Mouse (Mus musculus) forebrain, embryonic 16.5 days (tissue): ENCODE data around the gene Tanc1. TPM values are rescaled to one million over a fixed set of nuclear protein-coding genes. Genes with fewer than 3 reads are reported as not detected.
A peak's percentile ranks its signal among the peaks of the same experiment; 100 is the strongest.

ENCODE experiments used
- ATAC-seq: fragments of 200-750 bp; cut with Nextera tagmentation; 2 replicates; pipeline ENCODE4 v1.8.0; 2017; ENCODE audit warnings: mild to moderate bottlenecking, moderate library complexity
- H3K27ac ChIP-seq: fragments of 300-500 bp; sonication (generic); 2 replicates; pipeline ENCODE4 v1.5.1; 2014; ENCODE audit warnings: low read length, control low read depth
- H3K27me3 ChIP-seq: fragments of 300-500 bp; sonication (generic); replicated peaks from 2 replicates; pipeline ENCODE4 v1.6.1; 2014; ENCODE audit warnings: low read length; ENCODE audit not compliant: control insufficient read depth, insufficient read depth
- H3K36me3 ChIP-seq: fragments of 300-500 bp; sonication (generic); 2 replicates; pipeline ENCODE4 v1.6.1; 2014; ENCODE audit not compliant: control insufficient read depth, insufficient read depth
- H3K4me1 ChIP-seq: fragments of 300-500 bp; sonication (generic); replicated peaks from 2 replicates; pipeline ENCODE4 v1.6.1; 2014; ENCODE audit warnings: low read length; ENCODE audit not compliant: control insufficient read depth, insufficient read depth
- H3K4me2 ChIP-seq: fragments of 300-500 bp; sonication (generic); 2 replicates; pipeline ENCODE4 v1.6.1; 2014; ENCODE audit warnings: mild to moderate bottlenecking, low read length, control low read depth
- H3K4me3 ChIP-seq: fragments of 300-500 bp; sonication (generic); replicated peaks from 2 replicates; pipeline ENCODE4 v1.5.1; 2014; ENCODE audit warnings: mild to moderate bottlenecking, low read length, control low read depth
- H3K9ac ChIP-seq: fragments of 300-500 bp; sonication (generic); replicated peaks from 2 replicates; pipeline ENCODE4 v1.6.1; 2014; ENCODE audit warnings: low read depth, low read length, control low read depth
- H3K9me3 ChIP-seq: fragments of 300-500 bp; sonication (generic); 2 replicates; pipeline ENCODE4 v1.6.1; 2016; ENCODE audit warnings: low read length; ENCODE audit not compliant: control insufficient read depth
- WGBS: fragments of 180-500 bp; shearing (Covaris S2); extraction: QIAGEN DNeasy Blood & Tissue Kit; methylation state at CpG from one replicate; pipeline ENCODE4 v1.1.7; 2014; 5-methylcytosine and 5-hydroxymethylcytosine counted together
- polyA plus RNA-seq: library from polyadenylated mRNA; unstranded; fragments of >200 nt; fragmentation: Nextera tagmentation; extraction: Ambion mirVana; gene quantifications from 2 replicates; pipeline ENCODE4 v1.2.1, GENCODE M21; 2015

Gene Tanc1
- polyA plus RNA-seq, 1 experiment from 2014 or later = 10.7 TPM

DNA sequence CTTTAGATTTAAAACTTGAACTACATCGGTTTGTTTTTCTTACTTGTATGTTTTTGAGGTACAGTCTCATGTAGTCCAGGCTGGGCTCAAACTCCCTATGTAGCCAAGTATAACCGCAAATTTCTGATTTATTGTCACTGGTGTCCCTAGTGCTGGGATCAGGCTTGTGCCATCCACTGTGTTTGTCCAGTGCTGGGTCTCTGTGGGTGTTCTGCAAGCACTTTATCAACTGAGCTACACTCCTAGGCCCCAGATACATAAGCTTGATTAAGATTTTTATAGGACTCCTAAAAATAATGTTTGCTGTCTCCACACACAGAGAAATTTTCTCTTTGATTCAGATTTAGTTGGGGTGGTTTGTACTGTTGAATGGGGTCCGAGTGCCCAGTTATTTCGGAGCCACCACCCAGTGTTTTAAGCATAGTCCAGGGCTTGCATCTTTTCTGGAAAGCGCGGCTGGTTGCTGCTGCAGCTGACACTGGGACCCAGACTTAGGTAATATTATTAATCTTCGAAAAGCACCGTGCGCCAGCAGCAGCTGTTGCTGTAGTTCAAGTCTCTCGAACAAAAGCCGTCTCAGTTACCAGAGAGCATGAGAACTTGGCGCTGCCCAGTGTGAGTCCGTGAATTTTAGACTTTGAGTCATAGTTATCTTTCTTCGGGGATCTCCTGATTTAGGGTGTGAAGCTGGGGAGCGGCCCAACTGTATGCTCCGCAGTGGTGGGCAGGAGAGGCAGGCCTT lies 73.2 kb downstream of the Tanc1 start:
- no peak for ATAC-seq
- 72% methylated on average over 16 of the region's 16 CpGs for WGBS

DNA sequence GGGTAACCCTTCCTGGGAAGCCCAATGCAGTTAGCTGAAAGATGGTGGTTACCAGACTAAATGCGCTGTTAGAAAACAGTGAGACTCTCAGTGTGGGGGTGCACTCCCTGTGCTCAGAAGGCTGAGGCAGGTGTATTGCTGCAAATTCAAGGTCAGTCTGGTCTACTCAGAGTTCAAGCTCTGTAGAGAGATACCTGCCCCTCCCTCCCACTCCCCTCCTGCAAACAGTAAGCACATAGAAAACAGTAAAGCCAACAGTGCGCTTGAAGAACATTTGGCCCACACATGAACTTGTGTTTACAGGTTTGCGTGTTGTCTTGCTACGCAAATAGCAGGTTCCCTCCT lies 73.7 kb downstream of the Tanc1 start:
- 97% methylated on average over 4 of the region's 4 CpGs for WGBS
- no peaks in the 10 kb centered on the region for H3K9me3 ChIP-seq
- no peak overlapping the region for H3K27ac ChIP-seq
- no peak overlapping the region for H3K4me2 ChIP-seq
- H3K4me3 ChIP-seq = no peak overlapping the region
- no peaks in the 10 kb centered on the region for H3K36me3 ChIP-seq
- H3K9ac ChIP-seq = no peak overlapping the region
- H3K4me1 ChIP-seq = no peaks in the 10 kb centered on the region
- no peak for ATAC-seq
- H3K27me3 ChIP-seq = no peaks in the 10 kb centered on the region

More for the DNA sequence above, 73.2 kb downstream of the Tanc1 start:
- H3K9me3 ChIP-seq = no peaks in the 10 kb centered on the region
- H3K9ac ChIP-seq = no peak overlapping the region
- H3K36me3 ChIP-seq = no peaks in the 10 kb centered on the region
- H3K4me1 ChIP-seq = no peaks in the 10 kb centered on the region
- H3K27ac ChIP-seq = no peak overlapping the region
- no peaks in the 10 kb centered on the region for H3K27me3 ChIP-seq
- H3K4me2 ChIP-seq = no peak overlapping the region
- no peak overlapping the region for H3K4me3 ChIP-seq

DNA sequence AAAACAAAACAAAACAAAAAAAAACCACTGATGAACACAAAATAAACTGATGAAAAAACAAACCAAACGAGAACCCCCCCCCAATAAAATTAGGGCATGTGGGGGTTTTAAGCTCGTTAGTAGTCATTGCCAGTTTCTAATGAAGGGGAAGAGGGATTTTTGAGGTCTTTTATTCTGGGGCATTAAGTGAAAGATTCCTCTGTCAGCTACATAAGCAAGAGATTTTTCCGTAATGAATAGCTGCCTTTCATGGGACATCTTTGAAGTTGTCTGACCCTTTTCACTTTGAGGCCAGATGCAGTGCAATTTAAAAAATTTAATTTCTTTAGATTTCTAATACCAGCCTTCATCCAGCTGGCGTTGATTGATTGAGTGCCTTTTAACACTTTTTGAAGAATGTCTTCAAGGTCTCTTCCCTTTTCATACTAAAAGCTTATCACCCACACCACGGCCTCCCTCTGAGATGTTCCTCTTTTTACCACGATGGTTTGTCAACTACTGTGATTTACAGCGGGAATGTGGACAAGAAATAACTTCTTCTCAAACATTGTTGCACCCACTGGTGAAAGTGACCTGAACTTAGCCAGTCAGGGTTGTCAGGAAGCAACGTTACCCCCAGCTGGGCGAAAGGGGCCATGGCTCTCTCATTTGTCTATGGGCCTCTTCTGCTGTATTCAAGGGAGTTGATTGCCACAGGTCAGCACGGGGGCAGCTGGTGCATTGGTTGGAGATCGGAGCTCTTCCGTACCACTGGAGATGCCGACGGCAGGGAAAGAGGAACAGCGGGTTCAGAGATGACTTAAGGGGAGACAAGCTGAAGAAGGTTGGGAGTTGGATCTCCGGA lies 76.6 kb downstream of the Tanc1 start:
- Histone ChIP-seq H3K36me3 (no peaks in the 10 kb centered on the region), H3K4me1 (no peaks in the 10 kb centered on the region), H3K4me3 (no peak overlapping the region), H3K9ac (no peak overlapping the region), H3K9me3 (no peaks in the 10 kb centered on the region), H3K27me3 (no peaks in the 10 kb centered on the region), H3K4me2 (no peak overlapping the region), H3K27ac (no peak overlapping the region)
- no peak for ATAC-seq
- WGBS = 21% methylated on average over 16 of the region's 16 CpGs

DNA sequence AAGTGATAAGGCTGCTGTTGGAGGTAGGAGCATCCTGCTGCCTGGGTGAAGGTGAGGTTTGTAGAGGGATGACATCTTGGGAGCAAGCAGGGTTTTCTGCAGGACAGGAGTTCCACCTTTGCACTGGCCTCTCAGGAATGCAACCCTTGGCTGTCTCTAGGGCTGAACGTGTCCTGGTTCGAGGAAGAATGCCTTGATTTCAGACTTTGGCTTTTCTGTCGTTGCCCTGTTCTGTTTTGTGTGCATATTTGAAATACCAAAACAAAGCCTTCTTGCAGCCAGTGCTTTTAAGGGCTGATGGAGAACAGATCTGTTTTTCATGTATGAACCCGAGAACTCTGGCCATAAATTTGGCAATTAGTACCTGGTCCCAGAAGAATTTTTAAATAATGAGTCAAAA lies 79.3 kb downstream of the Tanc1 start:
- Histone ChIP-seq H3K4me3 (no peak overlapping the region), H3K9me3 (no peaks in the 10 kb centered on the region), H3K27me3 (no peaks in the 10 kb centered on the region), H3K4me1 (no peaks in the 10 kb centered on the region), H3K4me2 (no peak overlapping the region), H3K36me3 (no peaks in the 10 kb centered on the region), H3K27ac (no peak overlapping the region), H3K9ac (no peak overlapping the region)
- 58% methylated on average over 4 of the region's 4 CpGs for WGBS
- no peak for ATAC-seq

DNA sequence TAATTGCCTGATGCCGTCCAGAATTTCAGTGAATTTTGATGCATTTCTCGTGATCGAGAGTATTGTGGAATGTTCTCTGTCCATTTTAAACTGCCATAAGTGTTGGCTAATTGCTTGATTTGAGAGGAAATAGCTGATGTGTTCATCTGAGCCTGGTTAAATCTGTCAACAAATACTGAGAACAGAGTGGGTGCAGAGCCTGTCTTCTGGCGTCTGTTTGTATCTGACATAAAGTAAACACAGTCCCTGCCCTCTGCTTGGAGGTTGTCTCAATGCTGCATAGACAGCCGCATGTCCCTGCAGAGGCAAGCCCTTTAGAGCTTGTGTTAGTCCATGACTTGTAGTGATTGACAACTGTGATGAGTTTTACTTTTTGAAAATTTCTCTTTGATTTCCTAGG lies 81.6 kb downstream of the Tanc1 start:
- Histone ChIP-seq H3K27ac (no peak overlapping the region), H3K4me1 (peaks cover 8% of the 10 kb centered on the region), H3K36me3 (no peaks in the 10 kb centered on the region), H3K9ac (no peak overlapping the region), H3K4me3 (no peak overlapping the region), H3K27me3 (no peaks in the 10 kb centered on the region), H3K9me3 (no peaks in the 10 kb centered on the region), H3K4me2 (no peak overlapping the region)
- WGBS = 66% methylated on average over 5 of the region's 5 CpGs
- no peak for ATAC-seq

DNA sequence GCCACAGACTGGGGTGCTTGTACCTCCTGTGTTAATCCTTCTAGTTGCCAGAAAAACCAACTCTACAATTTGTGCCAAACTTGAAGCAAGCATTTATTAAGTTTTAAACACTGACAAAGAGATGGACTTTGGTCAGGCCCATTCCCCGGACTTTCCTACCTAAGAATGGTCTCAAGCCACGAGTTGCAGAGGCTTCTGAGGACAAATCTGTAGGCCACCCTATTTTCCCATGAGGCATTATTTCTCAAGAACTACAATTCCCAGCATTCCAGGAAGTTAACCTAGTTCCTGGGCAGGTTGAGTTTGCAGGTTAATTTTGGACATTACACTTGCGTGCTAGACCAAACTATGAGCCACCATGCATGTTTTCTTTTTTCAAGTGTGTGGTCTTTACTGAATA lies 85.3 kb downstream of the Tanc1 start:
- Histone ChIP-seq H3K4me2 (no peak overlapping the region), H3K9ac (no peak overlapping the region), H3K9me3 (no peaks in the 10 kb centered on the region), H3K4me3 (no peak overlapping the region), H3K27ac (no peak overlapping the region), H3K4me1 (peaks cover 14% of the 10 kb centered on the region), H3K36me3 (no peaks in the 10 kb centered on the region), H3K27me3 (no peaks in the 10 kb centered on the region)
- 77% methylated on average over 3 of the region's 3 CpGs for WGBS
- ATAC-seq = no peak

DNA sequence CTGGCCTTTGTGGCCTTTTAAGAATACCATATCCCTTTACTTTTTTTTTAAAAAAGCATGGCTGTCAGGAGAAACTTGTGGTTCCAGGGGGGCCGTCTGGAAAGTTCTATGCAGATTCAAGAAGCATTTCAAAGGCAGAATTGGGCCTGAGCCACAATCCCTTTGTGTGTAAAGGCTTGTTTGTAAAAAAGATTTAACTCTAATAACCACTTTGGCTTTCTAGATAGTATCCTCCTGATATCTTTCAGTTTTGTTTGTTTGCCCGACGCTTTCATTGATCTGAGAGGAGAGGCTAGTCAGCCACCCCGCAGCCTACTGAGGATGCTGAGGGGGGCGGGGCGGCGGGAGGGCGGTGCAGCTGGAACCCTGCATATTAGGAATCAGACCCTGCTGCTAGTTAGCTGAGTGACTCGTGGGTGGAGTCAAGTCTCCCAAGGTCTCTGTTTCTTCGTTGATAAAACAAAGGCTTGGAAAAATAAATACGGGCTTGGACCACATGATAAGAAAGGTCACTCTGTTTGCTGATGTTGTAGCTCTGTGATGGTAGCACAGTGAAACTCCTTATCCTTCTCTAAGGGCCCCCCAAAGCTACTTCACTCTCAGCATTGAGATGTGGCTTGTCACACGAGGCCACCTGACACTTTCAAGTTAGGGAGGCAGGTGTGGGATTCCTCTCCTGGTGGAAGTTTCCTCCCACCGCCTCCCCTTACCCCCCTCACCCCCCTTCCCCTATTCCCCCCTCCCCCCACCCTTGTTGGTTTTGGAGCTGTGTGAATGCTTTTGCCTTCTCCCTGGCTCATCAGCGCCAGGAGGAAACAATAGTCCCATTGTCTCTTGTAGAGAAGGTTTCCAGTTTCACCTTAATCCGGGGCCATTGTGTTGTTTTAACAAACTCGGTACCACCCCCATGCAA lies 86.1 kb downstream of the Tanc1 start:
- WGBS = 1% methylated on average over 16 of the region's 16 CpGs
- H3K27me3 ChIP-seq = no peaks in the 10 kb centered on the region
- peak overlapping the region; percentile 42 for H3K27ac ChIP-seq
- H3K36me3 ChIP-seq = no peaks in the 10 kb centered on the region
- peak overlapping the region; percentile 41 for H3K9ac ChIP-seq
- peak overlapping the region; percentile 13 for H3K4me3 ChIP-seq
- peaks cover 14% of the 10 kb centered on the region for H3K4me1 ChIP-seq
- H3K4me2 ChIP-seq = peak overlapping the region; percentile 43
- peak; percentile 90 for ATAC-seq
- H3K9me3 ChIP-seq = no peaks in the 10 kb centered on the region

DNA sequence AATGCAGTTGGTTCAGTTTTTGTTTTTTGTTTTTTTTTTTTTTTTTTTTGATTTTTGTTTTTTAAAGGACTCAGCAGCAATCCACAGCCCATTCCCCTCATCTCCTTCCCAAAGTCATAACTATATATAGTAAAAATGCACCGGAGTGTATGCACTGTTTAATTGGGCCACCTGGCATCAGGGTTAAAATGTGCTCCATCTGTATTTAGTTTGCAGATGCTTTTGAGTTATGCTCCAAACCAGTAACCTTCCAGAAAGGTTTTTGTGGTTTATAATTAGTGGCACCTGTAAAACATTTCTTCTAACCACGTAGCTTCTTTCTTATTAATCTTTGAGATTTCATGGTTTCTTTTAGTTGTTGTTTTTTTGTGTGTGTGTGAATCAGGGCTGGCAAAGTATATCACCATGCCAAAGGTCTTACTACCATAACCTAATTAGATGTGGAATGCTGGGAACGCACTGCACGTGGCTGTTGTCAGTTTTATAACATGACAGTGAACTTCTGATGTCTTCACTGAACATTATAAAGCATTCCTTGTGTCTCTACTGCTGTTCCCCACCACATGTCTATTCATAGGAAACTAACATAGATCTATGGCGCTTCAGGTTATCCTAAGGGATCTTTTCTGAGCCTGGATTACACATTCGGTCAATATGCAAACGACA lies 86.9 kb downstream of the Tanc1 start:
- H3K36me3 ChIP-seq = no peaks in the 10 kb centered on the region
- no peak overlapping the region for H3K27ac ChIP-seq
- H3K4me1 ChIP-seq = peaks cover 14% of the 10 kb centered on the region
- no peak overlapping the region; the same call in 1 of the 2 replicates for H3K9ac ChIP-seq
- ATAC-seq = no peak
- H3K4me3 ChIP-seq = no peak overlapping the region
- WGBS = 24% methylated on average over 7 of the region's 7 CpGs
- no peaks in the 10 kb centered on the region for H3K9me3 ChIP-seq
- H3K27me3 ChIP-seq = no peaks in the 10 kb centered on the region
- no peak overlapping the region; the same call in 1 of the 2 replicates for H3K4me2 ChIP-seq
